ENCODE assay signal across 21 mouse cellular contexts in the genomic region with DNA sequence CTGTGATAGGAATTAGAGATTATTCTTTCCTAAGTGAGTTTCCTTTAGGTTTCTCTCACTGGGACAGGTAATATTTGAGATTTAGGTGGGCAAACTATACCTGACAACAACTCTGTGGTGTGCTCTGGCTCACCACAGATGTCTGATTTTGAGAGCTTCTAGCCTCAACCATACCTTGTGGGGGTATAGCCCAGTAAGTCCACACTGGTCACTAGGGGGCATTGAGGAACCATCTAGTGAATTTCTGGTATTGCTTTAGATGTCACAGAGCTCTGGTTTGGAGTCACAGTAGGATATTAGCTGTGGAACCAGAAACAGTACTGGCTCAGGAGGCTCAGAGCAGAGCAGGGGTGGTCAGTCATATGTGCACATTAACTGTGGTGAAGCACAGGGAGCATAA.
A peak's percentile ranks its signal among the peaks of the same experiment; 100 is the strongest.
DNase-seq lines count a peak whose midpoint lies in the region; ATAC-seq and TF ChIP-seq lines count a peak whose summit lies in the region.
"Had no signal": no experiment of that assay in that cellular context is flagged by ENCODE, and none has a peak within 500 bp of the region (broad histone marks: within the 10 kb centered on the region; RNA-seq: fewer than 3 reads in every experiment).

No protein-coding gene starts in this region.

- H3K4me2 ChIP-seq in liver, embryonic 14.5 days (ENCODE audit: low read depth) = no peak overlapping the region
- no peak overlapping the region for H3K4me2 ChIP-seq in liver, embryonic 11.5 days
- H3K4me2 ChIP-seq in CH12.LX (ENCODE audit: insufficient read depth, low read depth, poor library complexity, severe bottlenecking) = no peak overlapping the region
- no peak overlapping the region for H3K4me2 ChIP-seq in heart, embryonic 11.5 days
- H3K4me2 ChIP-seq: embryonic facial prominence, embryonic 12.5 days; forebrain, embryonic 12.5 days; hindbrain, embryonic 15.5 days had no signal

- H3K4me1 ChIP-seq in liver, embryonic 14.5 days (replicated peaks; ENCODE audit: control insufficient read depth in 2 of 2, insufficient read depth in 2 of 2, low read length in 1 of 2) = 0 out of 4 replicates have a peak, but pooled peaks cover 0 to 2% of the 10 kb centered on the region in 2 experiments
- H3K4me1 ChIP-seq in liver, embryonic 11.5 days (replicated peaks; ENCODE audit: control insufficient read depth, insufficient read depth, low read length) = no peaks in the 10 kb centered on the region
- H3K4me1 ChIP-seq in CH12.LX (ENCODE audit: control insufficient read depth in 1 of 2, insufficient read depth in 2 of 2) = no peaks in the 10 kb centered on the region
- H3K4me1 ChIP-seq in heart, embryonic 11.5 days (ENCODE audit: control insufficient read depth, insufficient read depth, low read length) = no peaks in the 10 kb centered on the region
- H3K4me1 ChIP-seq: embryonic facial prominence, embryonic 12.5 days; forebrain, embryonic 12.5 days; hindbrain, embryonic 15.5 days had no signal

- no peak overlapping the region for H3K27ac ChIP-seq in liver, embryonic 14.5 days
- H3K27ac ChIP-seq in liver, embryonic 11.5 days (ENCODE audit: low read depth, low read length) = no peak overlapping the region
- no peak overlapping the region for H3K27ac ChIP-seq in CH12.LX (ENCODE audit: insufficient read depth, low read depth)
- no peak overlapping the region for H3K27ac ChIP-seq in heart, embryonic 11.5 days (ENCODE audit: low read depth, low read length)
- H3K27ac ChIP-seq: embryonic facial prominence, embryonic 12.5 days; forebrain, embryonic 12.5 days; gastrocnemius, adult 2 months; hindbrain, embryonic 15.5 days had no signal

- no peaks in the 10 kb centered on the region for H3K79me2 ChIP-seq in CH12.LX (replicated peaks; ENCODE audit: control insufficient read depth, extremely low read depth, insufficient read depth, poor library complexity, severe bottlenecking)

- in situ Hi-C loops in CH12.LX (cut with MboI; ENCODE audit: low pct_ligation_motif_present, low pct_unique_long_range_greater_than_20kb, low sequenced_read_pairs) = no loop called here

- TF ChIP-seq CTCF in liver, embryonic 14.5 days (IDR thresholded peaks at IDR 0.05; ENCODE audit: low read depth) = peak; percentile 15; the same call in 1 of the 2 replicates
- TF ChIP-seq CTCF in CH12.LX (conservative IDR thresholded peaks at IDR 0.05 in 1 of 2, IDR thresholded peaks at IDR 0.05 in 1 of 2; ENCODE audit: low read depth in 2 of 2, low read length in 2 of 2) = no peak

- TF ChIP-seq EP300 in liver, embryonic 14.5 days (IDR thresholded peaks at IDR 0.05; ENCODE audit: low read depth) = no peak
- TF ChIP-seq EP300 in CH12.LX (IDR thresholded peaks at IDR 0.05; ENCODE audit: low read length) = no peak

- H3K9ac ChIP-seq in liver, embryonic 14.5 days (replicated peaks) = no peak overlapping the region
- no peak overlapping the region for H3K9ac ChIP-seq in liver, embryonic 11.5 days (ENCODE audit: low read depth, low read length)
- no peak overlapping the region for H3K9ac ChIP-seq in CH12.LX (ENCODE audit: insufficient read depth, low read depth)
- no peak overlapping the region for H3K9ac ChIP-seq in heart, embryonic 11.5 days (ENCODE audit: low read depth, low read length)
- H3K9ac ChIP-seq: embryonic facial prominence, embryonic 12.5 days; forebrain, embryonic 12.5 days; hindbrain, embryonic 15.5 days had no signal

- TF ChIP-seq RAD21 in CH12.LX (IDR thresholded peaks at IDR 0.05; ENCODE audit: low read depth, low read length) = peak; percentile 16; the same call in 1 of the 2 replicates

- no peaks in the 10 kb centered on the region for H3K9me3 ChIP-seq in liver, embryonic 14.5 days (ENCODE audit: control insufficient read depth, low read length)
- H3K9me3 ChIP-seq in liver, embryonic 11.5 days (ENCODE audit: control insufficient read depth, low read length) = no peaks in the 10 kb centered on the region
- no peaks in the 10 kb centered on the region for H3K9me3 ChIP-seq in CH12.LX (replicated peaks; ENCODE audit: low read length)
- no peaks in the 10 kb centered on the region for H3K9me3 ChIP-seq in heart, embryonic 11.5 days (replicated peaks; ENCODE audit: control insufficient read depth, low read length)
- H3K9me3 ChIP-seq: embryonic facial prominence, embryonic 12.5 days; forebrain, embryonic 12.5 days; hindbrain, embryonic 15.5 days had no signal

- H3K4me3 ChIP-seq in liver, embryonic 14.5 days (ENCODE audit: insufficient read depth in 1 of 2, low read depth in 2 of 2, low read length in 2 of 2) = no peak overlapping the region
- no peak overlapping the region for H3K4me3 ChIP-seq in liver, embryonic 11.5 days (ENCODE audit: low read depth, low read length)
- H3K4me3 ChIP-seq in CH12.LX (replicated peaks in 1 of 3; ENCODE audit: low read depth in 2 of 3, low read length in 2 of 3, poor library complexity in 1 of 3) = no peak overlapping the region
- H3K4me3 ChIP-seq in heart, embryonic 11.5 days (ENCODE audit: low read depth, low read length) = no peak overlapping the region
- H3K4me3 ChIP-seq: embryonic facial prominence, embryonic 12.5 days; forebrain, embryonic 12.5 days; gastrocnemius, adult 2 months; hindbrain, embryonic 15.5 days had no signal

- no peak for DNase-seq in liver, embryonic 14.5 days (ENCODE audit: low read depth in 3 of 3, low spot score in 3 of 3)
- no peak for DNase-seq in liver, embryonic 11.5 days (ENCODE audit: low spot score)
- no peak for DNase-seq in CH12.LX (ENCODE audit: extremely low read depth)
- DNase-seq: adrenal gland, postnatal 25 days; cerebellum, adult 2 months; cerebellum, postnatal 10 days; gastrocnemius, adult 2 months; gastrocnemius, postnatal 25 days; heart, adult 11 months; heart, postnatal 10 days; heart, postnatal 4 days; kidney, adult 11 months had no signal

- no peaks in the 10 kb centered on the region for H3K36me3 ChIP-seq in liver, embryonic 14.5 days (replicated peaks; ENCODE audit: control insufficient read depth, insufficient read depth, low read depth)
- no peaks in the 10 kb centered on the region for H3K36me3 ChIP-seq in liver, embryonic 11.5 days (ENCODE audit: control insufficient read depth, insufficient read depth, low read length)
- no peaks in the 10 kb centered on the region for H3K36me3 ChIP-seq in CH12.LX (replicated peaks in 1 of 2; ENCODE audit: control insufficient read depth in 1 of 2, insufficient read depth in 1 of 2, low read length in 1 of 2)
- no peaks in the 10 kb centered on the region for H3K36me3 ChIP-seq in heart, embryonic 11.5 days (ENCODE audit: control insufficient read depth, insufficient read depth, low read length)
- H3K36me3 ChIP-seq: embryonic facial prominence, embryonic 12.5 days; forebrain, embryonic 12.5 days; hindbrain, embryonic 15.5 days had no signal

- dilution Hi-C loops in CH12.LX (cut with MboI; ENCODE audit: extremely low pct_ligation_motif_present, extremely low pct_unique_long_range_greater_than_20kb, low sequenced_read_pairs) = no loop called here

- H3K27me3 ChIP-seq in liver, embryonic 14.5 days (ENCODE audit: control insufficient read depth, insufficient read depth, low read length) = no peaks in the 10 kb centered on the region
- H3K27me3 ChIP-seq in liver, embryonic 11.5 days (replicated peaks; ENCODE audit: control insufficient read depth, insufficient read depth, low read length) = no peaks in the 10 kb centered on the region
- no peaks in the 10 kb centered on the region for H3K27me3 ChIP-seq in CH12.LX (replicated peaks)
- no peaks in the 10 kb centered on the region for H3K27me3 ChIP-seq in heart, embryonic 11.5 days (ENCODE audit: control insufficient read depth, insufficient read depth, low read length)
- H3K27me3 ChIP-seq: embryonic facial prominence, embryonic 12.5 days; forebrain, embryonic 12.5 days; hindbrain, embryonic 15.5 days had no signal

- no peak for TF ChIP-seq POLR2A in CH12.LX (IDR thresholded peaks at IDR 0.05; ENCODE audit: low read depth, low read length)

- ATAC-seq in liver, embryonic 14.5 days (ENCODE audit: insufficient read depth) = no peak
- no peak for ATAC-seq in liver, embryonic 11.5 days (replicated peaks; ENCODE audit: low FRiP score)
- peak; percentile 46; the same call in 1 of the 2 replicates for ATAC-seq in granulocyte monocyte progenitor cell, adult 5-6 weeks (replicated peaks; ENCODE audit: poor library complexity, severe bottlenecking)
- ATAC-seq in megakaryocyte-erythroid progenitor cell, adult 5-6 weeks (replicated peaks; ENCODE audit: low FRiP score, low TSS enrichment, poor library complexity, severe bottlenecking) = peak; percentile 65; the same call in 1 of the 2 replicates
- ATAC-seq in heart, embryonic 11.5 days (replicated peaks; ENCODE audit: insufficient number of reproducible peaks, low FRiP score, low TSS enrichment) = no peak
- no peak for ATAC-seq in erythroid progenitor cell, adult 5-6 weeks (replicated peaks; ENCODE audit: low FRiP score, poor library complexity, severe bottlenecking)
- ATAC-seq: activated CD4-positive, CD25-positive, alpha-beta regulatory T cell, adult 4 months; forebrain, embryonic 16.5 days had no signal

TF ChIP-seq in CH12.LX, 34 proteins besides CTCF, POLR2A, EP300 and RAD21:
- no peak for TF ChIP-seq PAX5 (IDR thresholded peaks at IDR 0.05; ENCODE audit: low read length)
- TF ChIP-seq USF1 (IDR thresholded peaks at IDR 0.05; ENCODE audit: low read depth, low read length) = no peak
- TF ChIP-seq MAZ (IDR thresholded peaks at IDR 0.05; ENCODE audit: low read depth, low read length) = no peak
- no peak for TF ChIP-seq SIN3A (IDR thresholded peaks at IDR 0.05; ENCODE audit: low read length)
- TF ChIP-seq TBP (conservative IDR thresholded peaks at IDR 0.05; ENCODE audit: low read depth, low read length) = no peak

Comparison
In these comparisons a context has a peak if more than half of its experiments do, and no peak if none do; other contexts are left out.
1. ATAC-seq: peak in granulocyte monocyte progenitor cell, adult 5-6 weeks (single experiment) and megakaryocyte-erythroid progenitor cell, adult 5-6 weeks (single experiment); none in liver, embryonic 14.5 days (single experiment), liver, embryonic 11.5 days (single experiment), heart, embryonic 11.5 days (single experiment) and erythroid progenitor cell, adult 5-6 weeks (single experiment).